Mouse (Mus musculus) heart, adult 8-10 months (tissue): ENCODE data around the gene Arl3. TPM values are rescaled to one million over a fixed set of nuclear protein-coding genes. Genes with fewer than 3 reads are reported as not detected.

Experiments used
- DNase-seq: peaks from one replicate; pipeline ENCODE4 v3.0.0; 2022; ENCODE audit warnings: low spot score
- total RNA-seq, 4 experiments: library from RNA; stranded (reverse); gene quantifications; 2 replicates each; pipeline ENCODE4 v1.2.4; 2022

Arl3 gene
- total RNA-seq: 10 to 100 TPM; 31.3 to 56.0 (median 43.5) TPM

- DNase-seq: peak; percentile 92
These were observed at the start of gene Arl3, which contains the start of gene Sfxn2 for GRCm38 (mm10) chr19:46572951-46573937. TSS of gene Arl3 (minus strand) at chr19:46573198. TSS of gene Sfxn2 (plus strand) at chr19:46573365.

GRCm38 (mm10) chr19:46622659-46623193, 49.7 kb upstream of the Arl3 start:
- no peak for DNase-seq

DNA sequence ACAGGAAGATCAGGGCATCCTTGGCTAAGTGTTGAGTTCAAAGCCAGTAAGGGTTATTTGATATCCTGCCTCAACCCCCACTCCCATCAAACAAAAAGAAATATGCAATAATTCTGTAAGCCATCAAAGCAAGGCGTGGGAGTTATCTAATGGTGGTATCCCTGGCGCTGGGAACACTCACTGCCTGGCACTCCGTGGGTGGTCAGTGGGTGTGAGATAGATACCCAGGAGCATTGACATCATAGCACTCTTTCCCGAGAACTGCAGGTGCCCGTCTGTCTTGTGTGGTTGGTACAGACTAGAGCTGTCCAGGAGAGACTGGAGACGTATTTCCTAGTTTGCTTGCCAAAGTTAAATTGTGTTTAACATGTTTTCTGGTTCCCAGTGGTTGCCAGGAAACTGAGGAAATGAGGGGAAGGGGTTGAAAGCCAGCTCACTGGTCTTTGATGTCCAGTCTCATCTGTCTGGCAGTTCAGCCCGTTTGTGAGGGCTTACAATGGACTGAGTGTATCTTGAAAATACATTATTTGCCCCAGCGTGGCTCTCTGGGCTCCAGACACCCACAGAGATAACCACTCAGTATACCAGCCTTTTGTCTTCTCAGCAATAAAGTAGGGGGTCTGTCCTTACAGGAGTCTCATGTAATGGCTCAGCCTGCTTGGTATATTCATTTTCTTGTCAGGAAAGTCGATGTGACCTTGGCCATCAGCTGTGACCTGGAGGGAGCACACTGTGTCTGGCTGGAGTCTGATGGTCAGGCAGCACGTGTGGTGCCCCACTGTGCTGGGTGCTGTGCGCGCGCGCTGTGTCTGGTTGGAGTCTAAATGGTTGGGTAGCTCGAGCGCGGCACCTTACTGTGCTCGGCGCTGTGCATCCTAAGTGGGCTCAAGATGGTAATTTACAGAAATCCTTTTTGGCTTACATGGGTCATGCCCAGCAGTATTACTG, 48.5 kb upstream of the Arl3 start:
- DNase-seq: no peak

DNA sequence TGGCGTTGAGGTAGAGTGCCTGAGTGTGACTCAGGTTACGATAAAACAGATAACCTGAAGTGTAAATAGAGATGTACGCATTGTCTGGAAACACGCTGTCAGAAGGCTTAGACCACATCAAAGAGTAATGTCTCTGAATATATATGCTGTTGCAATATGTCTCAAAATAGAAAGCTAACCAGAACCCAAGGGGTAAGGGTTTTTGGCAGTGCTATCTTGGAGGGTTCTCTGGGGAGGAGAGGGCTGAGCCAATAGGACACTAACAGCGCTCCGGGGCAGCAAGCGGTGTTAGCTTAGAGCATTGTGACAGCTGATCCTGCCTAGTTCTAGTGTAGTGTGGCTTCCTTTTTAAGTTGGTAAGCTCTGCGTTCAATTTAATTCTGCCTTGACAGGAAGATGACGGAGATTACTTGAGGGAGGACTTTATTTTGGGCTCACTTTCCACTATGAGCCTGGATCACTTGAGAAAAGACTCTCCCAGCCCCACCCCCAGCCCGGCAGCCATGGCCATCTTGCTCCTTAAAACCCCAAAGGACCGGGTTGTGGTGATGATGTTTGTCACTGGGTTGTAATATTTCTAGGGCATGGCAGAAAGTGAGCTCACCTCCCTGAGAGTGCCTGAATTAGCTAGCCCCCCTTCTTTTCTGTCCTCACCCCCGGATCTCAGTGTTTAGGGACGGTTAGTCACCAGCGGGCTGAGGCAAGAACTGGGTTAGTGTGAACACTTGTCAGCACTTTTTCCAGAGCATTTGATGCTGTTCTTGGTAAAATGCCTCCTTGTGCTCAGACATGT, 47.2 kb upstream of the Arl3 start:
- DNase-seq: no peak

- no peak for DNase-seq
These were observed 46.5 kb upstream of the Arl3 start for GRCm38 (mm10) chr19:46619518-46619917.

- DNase-seq: peak; percentile 48
These were observed 46.0 kb upstream of the Arl3 start for GRCm38 (mm10) chr19:46619001-46619400.

DNA sequence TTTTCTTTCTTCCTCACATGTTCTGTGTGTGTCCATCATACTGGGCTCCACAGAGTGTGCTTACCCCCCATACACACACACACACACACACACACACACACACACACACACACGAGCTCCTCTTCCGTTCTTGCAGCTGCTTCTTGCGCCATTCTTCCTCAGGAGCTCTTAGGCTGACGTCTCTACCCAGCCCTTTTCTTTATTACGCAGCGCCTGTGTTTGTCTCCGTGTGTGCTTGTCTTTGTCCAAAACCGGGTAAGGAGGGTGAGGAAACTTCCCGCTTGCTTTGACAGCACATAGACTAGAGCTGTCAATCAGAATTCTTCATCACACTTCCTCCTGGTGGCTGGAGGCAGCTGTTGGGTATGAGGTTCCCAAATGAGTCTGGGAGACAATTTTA, 45.3 kb upstream of the Arl3 start:
- DNase-seq: no peak

- no peak for DNase-seq
These were observed 44.4 kb upstream of the Arl3 start for GRCm38 (mm10) chr19:46617361-46617760.

DNA sequence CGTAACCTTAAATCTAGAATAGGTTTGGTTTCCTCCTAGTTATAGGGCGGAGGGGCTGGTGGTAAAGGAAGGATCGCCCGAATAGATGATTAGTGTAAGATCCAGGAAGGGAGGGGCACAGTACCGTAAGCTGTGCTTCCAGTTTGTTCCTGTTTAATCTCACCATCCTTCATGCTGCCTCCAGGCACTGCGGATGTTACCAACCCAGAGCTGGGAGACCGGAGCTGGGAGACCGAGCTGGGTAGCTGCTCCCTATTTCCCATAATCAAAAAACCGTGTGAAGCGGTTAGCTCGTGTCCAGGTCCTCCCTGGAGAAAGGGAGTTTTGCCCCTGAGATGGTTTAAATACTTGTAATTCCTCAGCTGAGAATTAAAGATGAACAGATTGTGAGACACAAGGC, 43.4 kb upstream of the Arl3 start:
- DNase-seq: no peak

DNA sequence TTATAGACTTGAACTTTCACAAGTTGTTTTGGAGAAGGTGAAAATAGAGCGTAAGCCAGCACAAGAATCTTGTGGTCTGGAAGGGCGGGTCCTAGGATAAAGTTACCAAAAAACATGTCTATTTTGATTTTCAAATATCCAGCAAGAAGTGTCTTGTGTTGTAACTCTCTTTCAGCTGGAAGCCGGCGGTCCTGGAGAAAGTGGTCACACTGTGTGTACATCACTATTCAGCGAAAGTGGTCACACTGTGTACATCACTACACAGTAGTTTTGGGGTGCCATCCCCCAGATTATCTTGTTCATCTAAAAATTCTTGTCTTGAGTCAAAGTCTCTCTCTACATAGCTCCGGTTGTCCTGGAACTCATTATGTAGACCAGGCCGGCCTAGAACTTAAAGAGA, 35.2 kb upstream of the Arl3 start:
- no peak for DNase-seq

DNA sequence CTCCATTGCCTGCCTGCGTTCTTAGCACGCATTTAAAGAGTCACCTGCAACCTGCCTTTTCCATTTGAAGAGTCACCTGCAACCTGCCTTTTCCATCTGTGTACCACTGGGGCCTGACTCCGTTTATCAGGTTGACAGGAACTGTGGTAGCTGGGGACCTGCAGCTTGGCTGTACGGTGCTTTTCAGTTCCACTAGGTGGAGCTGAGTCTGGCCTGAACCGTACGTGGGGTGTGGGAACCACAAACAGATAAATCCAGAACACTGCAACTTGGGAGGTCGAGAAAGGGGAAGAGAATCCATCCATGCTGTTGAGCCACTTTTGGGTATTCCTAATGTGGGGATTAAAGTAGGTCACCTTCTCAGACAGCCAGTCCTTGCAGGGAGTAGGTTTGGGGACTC, 34.4 kb upstream of the Arl3 start:
- DNase-seq: peak; percentile 51

- no peak for DNase-seq
These were observed 33.7 kb upstream of the Arl3 start for GRCm38 (mm10) chr19:46606718-46607117.

DNA sequence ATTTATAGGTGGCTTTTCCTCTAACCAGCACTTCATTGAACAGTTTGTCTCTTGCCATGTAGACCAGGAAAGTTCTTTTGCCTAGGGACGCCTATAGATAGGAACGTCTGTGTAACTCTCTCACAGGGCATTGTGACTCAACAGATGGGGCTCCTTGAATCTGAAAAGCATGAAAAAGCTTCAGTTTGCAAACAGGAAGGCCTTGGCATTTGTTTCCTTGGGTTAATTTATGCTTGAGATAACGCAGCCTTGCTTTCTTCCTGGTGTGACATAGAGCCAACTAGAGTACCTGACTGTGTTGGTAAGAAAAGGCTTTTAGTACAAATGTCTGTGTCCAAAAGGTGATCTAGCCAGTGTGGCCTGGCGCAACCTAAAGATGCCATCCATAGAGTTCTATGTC, 29.4 kb upstream of the Arl3 start:
- no peak for DNase-seq

- no peak for DNase-seq
These were observed 28.5 kb upstream of the Arl3 start for GRCm38 (mm10) chr19:46601491-46601890.

DNA sequence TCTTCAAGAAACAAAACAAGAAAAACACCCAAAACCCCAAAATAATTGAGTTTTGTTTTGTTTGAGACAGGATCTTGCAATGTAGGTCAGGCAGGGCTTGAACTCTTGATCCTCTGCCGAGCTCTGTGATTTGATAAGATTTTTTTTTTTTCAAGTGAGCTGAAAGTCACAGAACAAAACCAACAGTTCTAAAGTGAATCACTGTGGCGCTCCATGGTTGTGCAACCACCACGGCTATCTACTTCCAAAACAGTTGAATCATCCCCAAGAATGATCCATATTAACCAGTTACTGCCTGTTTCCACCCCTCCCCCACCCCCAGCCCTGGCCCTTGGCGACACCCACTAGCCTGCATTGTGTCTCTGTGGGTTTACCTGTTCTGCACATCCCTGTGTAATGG, 27.4 kb upstream of the Arl3 start:
- DNase-seq: no peak

- DNase-seq: no peak
These were observed 26.6 kb upstream of the Arl3 start for GRCm38 (mm10) chr19:46599375-46600256.

GRCm38 (mm10) chr19:46598720-46599252, 25.8 kb upstream of the Arl3 start, which contains the start of gene Wbp1l:
TSS of gene Wbp1l (plus strand) at chr19:46599084.
- DNase-seq: peak; percentile 99

DNA sequence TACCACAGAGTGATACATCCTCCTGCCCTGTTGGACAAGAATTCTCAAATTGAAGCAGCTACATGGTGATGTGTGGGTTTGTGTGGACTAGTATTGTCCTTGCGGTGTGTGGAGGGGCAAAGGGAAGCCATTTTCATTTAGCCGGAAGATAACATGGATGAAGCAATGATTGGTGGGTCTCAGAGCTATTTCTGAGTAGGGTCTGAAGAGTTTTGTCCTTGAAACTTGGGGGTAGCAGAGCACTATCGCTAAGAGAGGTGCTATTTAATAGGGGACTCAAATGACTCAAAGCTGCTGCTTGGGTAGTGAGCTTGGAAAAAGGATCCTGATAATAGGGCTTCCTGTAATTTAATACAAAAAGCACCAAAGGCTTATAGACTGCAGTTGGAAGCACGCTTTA, 25.2 kb upstream of the Arl3 start:
- DNase-seq: no peak

GRCm38 (mm10) chr19:46592751-46593439, 19.9 kb upstream of the Arl3 start:
- DNase-seq: no peak
